Mouse (Mus musculus) cerebellum, adult 2 months (tissue): Measurements from ENCODE around the gene Strc. TPM values are rescaled to one million over a fixed set of nuclear protein-coding genes. Genes with fewer than 3 reads are reported as not detected.

Experiments used
- DNase-seq, 2 experiments: peaks; one replicate each; pipeline ENCODE4 v3.0.0; 2021
- H3K27ac ChIP-seq: fragments of 200-500 bp; 2 replicates; pipeline ENCODE4 v1.5.1; 2012; ENCODE audit warnings: low read length, control low read depth, inconsistent platforms; ENCODE audit not compliant: insufficient read depth
- H3K27me3 ChIP-seq: fragments of 200-500 bp; 2 replicates; pipeline ENCODE4 v1.6.1; 2012; ENCODE audit warnings: inconsistent platforms, mild to moderate bottlenecking, low read length, moderate library complexity; ENCODE audit not compliant: control insufficient read depth, insufficient read depth
- H3K4me1 ChIP-seq: fragments of 200-500 bp; 2 replicates; pipeline ENCODE4 v1.6.1; 2011; ENCODE audit warnings: low read length; ENCODE audit not compliant: control insufficient read depth, insufficient read depth
- H3K4me3 ChIP-seq: fragments of 200-500 bp; replicated peaks from 2 replicates; pipeline ENCODE3; 2011; ENCODE audit warnings: mild to moderate bottlenecking, low read depth, low read length, control low read depth; ENCODE audit not compliant: insufficient read depth
- CTCF ChIP-seq: fragments of 200-500 bp; IDR thresholded peaks from 2 replicates; pipeline ENCODE4 v1.5.1; 2011; ENCODE audit warnings: low read depth, mild to moderate bottlenecking, control low read depth, low read length, moderate library complexity, borderline replicate concordance; ENCODE audit not compliant: insufficient read depth
- POLR2A ChIP-seq: fragments of 200-500 bp; IDR thresholded peaks from 2 replicates; pipeline ENCODE4 v1.6.1; 2011; ENCODE audit warnings: low read length, control low read depth, borderline replicate concordance; ENCODE audit not compliant: insufficient read depth
- WGBS: fragments of 180-500 bp; shearing (Covaris S2); methylation state at CpG from one replicate; pipeline ENCODE4 v1.1.7; 2018; 5-methylcytosine and 5-hydroxymethylcytosine counted together
- polyA plus RNA-seq: library from polyadenylated mRNA; depleted of rRNA; stranded (reverse); fragments of >200 nt; gene quantifications from 2 replicates; pipeline ENCODE4 v1.2.3, GENCODE M21; 2012

The Strc gene
- polyA plus RNA-seq, 1 experiment: 0.62 TPM

- Histone ChIP-seq H3K27me3 (no peaks in the 10 kb centered on the region), H3K4me3 (no peak overlapping the region), H3K4me1 (peaks cover 8% of the 10 kb centered on the region), H3K27ac (no peak overlapping the region)
- TF ChIP-seq CTCF (no peak), POLR2A (no peak)
- WGBS: 89% methylated on average over 5 of the region's 5 CpGs
- no peak for DNase-seq
Observed at GRCm38 (mm10) chr2:121370921-121371320, 16.0 kb downstream of the Strc start.

DNA sequence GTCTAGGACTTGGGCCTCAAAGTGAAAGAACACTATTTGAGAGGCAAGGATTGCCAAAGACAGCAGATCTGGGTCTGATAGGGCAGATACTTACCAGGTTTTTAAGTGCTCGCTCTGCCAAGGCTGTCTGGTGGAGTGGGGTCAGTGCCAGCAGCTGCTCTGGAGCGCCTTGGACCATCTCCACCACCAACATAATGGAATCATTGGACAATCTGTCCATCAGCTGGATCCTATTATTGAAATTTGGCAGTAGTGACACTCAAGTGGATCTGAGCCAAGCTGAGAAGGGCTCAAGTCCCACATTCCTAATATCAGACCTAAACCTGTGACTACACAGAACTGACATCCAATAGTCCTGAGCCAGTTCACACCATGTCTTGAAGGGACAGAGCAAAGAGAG, 18.1 kb downstream of the Strc start:
- peak in 1 of 2 experiments; percentile 52 for DNase-seq
- H3K27ac ChIP-seq: no peak overlapping the region
- TF ChIP-seq POLR2A (no peak), CTCF (no peak)
- no peaks in the 10 kb centered on the region for H3K27me3 ChIP-seq
- H3K4me1 ChIP-seq: peaks cover 8% of the 10 kb centered on the region
- H3K4me3 ChIP-seq: no peak overlapping the region
- WGBS: 16% methylated on average over 2 of the region's 2 CpGs

DNA sequence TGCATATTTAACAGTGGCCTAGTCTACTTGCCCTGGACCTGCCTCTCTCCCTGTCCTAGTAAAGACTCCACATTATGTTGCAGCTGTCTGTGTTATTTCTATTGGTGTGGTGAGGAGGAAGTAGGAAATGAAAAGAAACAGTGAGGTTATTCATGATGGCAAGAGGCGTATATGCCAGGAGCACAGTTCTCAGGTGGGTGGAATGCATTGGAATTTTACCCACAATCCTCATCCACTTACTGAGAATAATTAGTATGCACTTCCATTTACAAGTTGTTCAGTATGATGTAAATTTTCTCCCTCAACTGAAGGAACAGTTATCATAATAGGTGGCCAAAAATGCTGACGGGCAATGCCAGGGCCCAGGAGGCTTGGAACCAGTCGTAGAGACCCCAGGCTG, 23.3 kb downstream of the Strc start:
- Histone ChIP-seq H3K27ac (no peak overlapping the region), H3K4me3 (no peak overlapping the region), H3K4me1 (peaks cover 16% of the 10 kb centered on the region), H3K27me3 (no peaks in the 10 kb centered on the region)
- TF ChIP-seq CTCF: no peak
- no peak for TF ChIP-seq POLR2A
- DNase-seq: no peak
- WGBS: 36% methylated on average over 3 of the region's 3 CpGs

GRCm38 (mm10) chr2:121359461-121359860, 27.5 kb downstream of the Strc start:
- peak overlapping the region; percentile 74 for H3K4me3 ChIP-seq
- peak; percentile 32 to 33 for DNase-seq
- no peaks in the 10 kb centered on the region for H3K27me3 ChIP-seq
- WGBS: 10% methylated on average over 4 of the region's 4 CpGs
- no peak overlapping the region for H3K27ac ChIP-seq
- TF ChIP-seq CTCF (no peak), POLR2A (no peak)
- H3K4me1 ChIP-seq: peaks cover 16% of the 10 kb centered on the region

GRCm38 (mm10) chr2:121358381-121358780, 28.6 kb downstream of the Strc start:
- WGBS: under 1% methylated on average over 16 of the region's 16 CpGs
- DNase-seq: peak; percentile 94 to 95

DNA sequence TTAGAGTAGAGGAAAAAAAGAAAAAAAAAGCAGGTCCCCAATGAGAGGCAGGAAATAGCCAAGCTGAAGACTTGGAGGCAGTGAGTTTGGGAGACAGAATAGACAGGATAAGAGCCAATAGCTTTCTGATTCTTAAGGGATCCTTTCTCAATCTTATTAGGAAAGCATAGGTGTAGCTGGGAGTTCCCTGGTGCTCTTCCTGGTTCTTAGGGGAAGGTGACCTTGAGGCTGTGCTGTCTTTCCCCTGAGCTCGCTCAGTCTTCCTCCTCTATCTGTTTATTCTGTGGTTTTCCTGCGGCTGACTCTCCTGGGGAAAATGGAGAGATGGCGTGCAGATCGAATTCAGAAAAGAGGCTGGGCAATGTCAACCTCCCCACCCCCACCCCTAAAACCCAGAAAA, 29.0 kb downstream of the Strc start:
- no peak for TF ChIP-seq CTCF
- no peak for TF ChIP-seq POLR2A
- Histone ChIP-seq H3K4me1 (peaks cover 24% of the 10 kb centered on the region), H3K4me3 (peak overlapping the region; percentile 74), H3K27ac (peak overlapping the region; percentile 79), H3K27me3 (no peaks in the 10 kb centered on the region)
- no peak for DNase-seq
- WGBS: 8% methylated on average over 4 of the region's 4 CpGs

More at GRCm38 (mm10) chr2:121358381-121358780, 28.6 kb downstream of the Strc start:
- Histone ChIP-seq H3K27me3 (no peaks in the 10 kb centered on the region), H3K27ac (peak overlapping the region; percentile 81), H3K4me3 (peak overlapping the region; percentile 74), H3K4me1 (peaks cover 21% of the 10 kb centered on the region)
- TF ChIP-seq CTCF (no peak), POLR2A (peak; percentile 98)

GRCm38 (mm10) chr2:121357494-121357893, 29.5 kb downstream of the Strc start, which contains the start of gene Ckmt1:
Ckmt1 (plus strand) TSS chr2:121357714.
- Histone ChIP-seq H3K27me3 (no peaks in the 10 kb centered on the region), H3K4me1 (peaks cover 24% of the 10 kb centered on the region), H3K27ac (peak within 1 kb of the TSS; percentile 81), H3K4me3 (peak within 1 kb of the TSS; percentile 74)
- TF ChIP-seq POLR2A: no peak
- TF ChIP-seq CTCF: no peak
- DNase-seq: peak in 1 of 2 experiments; percentile 13
- WGBS: 71% methylated on average over 5 of the region's 5 CpGs

- WGBS: 2% methylated on average over 58 of the region's 58 CpGs
- TF ChIP-seq POLR2A (peak; percentile 43; the same call in 1 of the 2 replicates), CTCF (peak; percentile 90)
- peak; percentile 98 to 99 for DNase-seq
Observed at GRCm38 (mm10) chr2:121354820-121355592, 32.0 kb downstream of the Strc start, which contains the start of gene Ppip5k1. Ppip5k1 (minus strand) TSS chr2:121355396.

More at GRCm38 (mm10) chr2:121354820-121355592, 32.0 kb downstream of the Strc start, which contains the start of gene Ppip5k1:
- Histone ChIP-seq H3K4me1 (peaks cover 15% of the 10 kb centered on the region), H3K4me3 (peak within 1 kb of the TSS; percentile 94), H3K27me3 (no peaks in the 10 kb centered on the region), H3K27ac (peak within 1 kb of the TSS; percentile 69)
